Mouse (Mus musculus): ENCODE measurements at regions not wholly inside any gene's neighbourhood (a gene's known extent, or its start where the extent isn't known, plus 50 kb on each side); places are given as distances from the start of the nearest gene placed in this dataset.

- DNase-seq (ENCODE audit: low spot score) = no peak
Observed at GRCm38 (mm10) chr2:79548039-79548600, 87.0 kb upstream of the Itprid2 start.

- no peak for DNase-seq (ENCODE audit: low spot score)
Observed at GRCm38 (mm10) chr2:79549781-79550180, 85.4 kb upstream of the Itprid2 start.

GRCm38 (mm10) chr2:79550432-79550831 is 84.7 kb upstream of the Itprid2 start:
- DNase-seq (ENCODE audit: low spot score) = no peak

GRCm38 (mm10) chr2:79552481-79552880 is 82.7 kb upstream of the Itprid2 start:
- DNase-seq (ENCODE audit: low spot score) = no peak

GRCm38 (mm10) chr2:79555395-79555794 is 79.8 kb upstream of the Itprid2 start:
- DNase-seq (ENCODE audit: low spot score) = no peak

- no peak for DNase-seq (ENCODE audit: low spot score)
Observed at GRCm38 (mm10) chr2:79557361-79557760, 77.8 kb upstream of the Itprid2 start.

GRCm38 (mm10) chr2:79566280-79566933 is 68.7 kb upstream of the Itprid2 start:
- no peak for DNase-seq (ENCODE audit: low spot score)

GRCm38 (mm10) chr2:79567413-79567934 is 67.7 kb upstream of the Itprid2 start:
- DNase-seq (ENCODE audit: low spot score) = no peak

GRCm38 (mm10) chr2:79569663-79570062 is 65.5 kb upstream of the Itprid2 start:
- DNase-seq (ENCODE audit: low spot score) = no peak

- DNase-seq (ENCODE audit: low spot score) = no peak
Observed at GRCm38 (mm10) chr2:79571910-79572309, 63.2 kb upstream of the Itprid2 start.

GRCm38 (mm10) chr2:79575074-79575473 is 60.1 kb upstream of the Itprid2 start:
- DNase-seq (ENCODE audit: low spot score) = no peak

GRCm38 (mm10) chr2:79585022-79585774 is 50.0 kb upstream of the Itprid2 start:
- no peak for DNase-seq (ENCODE audit: low spot score)
